Mouse (Mus musculus) thymus, postnatal 0 days (tissue): ENCODE results near the gene Nfs1. TPM values are rescaled to one million over a fixed set of nuclear protein-coding genes. Genes with fewer than 3 reads are reported as not detected.

Experiments used
- polyA plus RNA-seq: library from polyadenylated mRNA; unstranded; fragments of >200 nt; fragmentation: Nextera tagmentation; extraction: Ambion mirVana; gene quantifications from 2 replicates; pipeline ENCODE4 v1.2.1, GENCODE M21; 2015

Gene Nfs1
- polyA plus RNA-seq, 1 experiment from 2014 or later: 51.5 TPM

Other genes with a start within 250 kb of the Nfs1 start
- gene Uqcc1, start 213.9 kb downstream of the Nfs1 start, polyA plus RNA-seq: 56.9 and 58.2 TPM in 2 replicates
- not detected in 2 replicates for gene Gm15557, start 203.5 kb downstream of the Nfs1 start, polyA plus RNA-seq
- gene Gdf5, start 198.8 kb downstream of the Nfs1 start, polyA plus RNA-seq: 0.22 and 0.25 TPM in 2 replicates
- gene Cep250, start 187.7 kb downstream of the Nfs1 start, polyA plus RNA-seq: 16.6 and 23.4 TPM in 2 replicates
- gene 6430550D23Rik, start 136.2 kb downstream of the Nfs1 start, polyA plus RNA-seq: 2.1 TPM in 2 replicates
- gene Ergic3, start 136.1 kb downstream of the Nfs1 start, polyA plus RNA-seq: 175 and 186 TPM in 2 replicates
- 0.04 and 0.07 TPM in 2 replicates for gene Fer1l4, start 91.2 kb downstream of the Nfs1 start, polyA plus RNA-seq
- 0.90 and 0.98 TPM in 2 replicates for gene Spag4, start 79.0 kb downstream of the Nfs1 start, polyA plus RNA-seq
- 65.0 and 76.9 TPM in 2 replicates for gene Cpne1, start 32.2 kb downstream of the Nfs1 start, polyA plus RNA-seq
- 22.0 and 22.8 TPM in 2 replicates for gene Rbm12, start 32.2 kb downstream of the Nfs1 start, polyA plus RNA-seq
- 13.8 and 14.9 TPM in 2 replicates for gene Gm28036, start 17.1 kb downstream of the Nfs1 start, polyA plus RNA-seq
- gene Romo1, start 147 bp downstream of the Nfs1 start, polyA plus RNA-seq: 490 and 536 TPM in 2 replicates
- gene Rbm39, start 36.1 kb upstream of the Nfs1 start, polyA plus RNA-seq: 783 and 898 TPM in 2 replicates
- 56.7 and 62.7 TPM in 2 replicates for gene Phf20, start 52.3 kb upstream of the Nfs1 start, polyA plus RNA-seq
- gene Cnbd2, start 168.1 kb upstream of the Nfs1 start, polyA plus RNA-seq: 10.3 and 12.2 TPM in 2 replicates
- 176 and 184 TPM in 2 replicates for gene Scand1, start 168.5 kb upstream of the Nfs1 start, polyA plus RNA-seq